Mouse (Mus musculus) heart, postnatal 0 days (tissue): Measurements from ENCODE around the gene Enc1. TPM values are rescaled to one million over a fixed set of nuclear protein-coding genes. Genes with fewer than 3 reads are reported as not detected.
"Not testable (repeated sequence)": the region's sequence is repeated elsewhere in the genome, so short reads cannot be mapped to it uniquely, and the experiment has no call there.

Source experiments
- ATAC-seq: fragments of 200-750 bp; cut with Nextera tagmentation; 2 replicates; pipeline ENCODE4 v1.8.0; 2017; ENCODE audit warnings: low read depth, moderate number of reproducible peaks, moderate library complexity; ENCODE audit not compliant: insufficient read depth
- DNase-seq: peaks from one replicate; pipeline ENCODE4 v3.0.0-alpha.2; 2016; ENCODE audit warnings: low spot score
- H3K27ac ChIP-seq: fragments of 300-500 bp; sonication (generic); 2 replicates; pipeline ENCODE4 v1.5.1; 2014; ENCODE audit warnings: low read depth, mild to moderate bottlenecking
- H3K27me3 ChIP-seq: fragments of 300-500 bp; sonication (generic); 2 replicates; pipeline ENCODE4 v1.6.1; 2014; ENCODE audit warnings: low read length, mixed read lengths; ENCODE audit not compliant: control insufficient read depth, insufficient read depth
- H3K36me3 ChIP-seq: fragments of 300-500 bp; sonication (generic); replicated peaks from 2 replicates; pipeline ENCODE4 v1.6.1; 2014; ENCODE audit warnings: low read length, mixed read lengths; ENCODE audit not compliant: control insufficient read depth, insufficient read depth
- H3K4me1 ChIP-seq: fragments of 300-500 bp; sonication (generic); 2 replicates; pipeline ENCODE4 v1.6.1; 2014; ENCODE audit warnings: antibody characterized with exemption; ENCODE audit not compliant: control insufficient read depth, insufficient read depth
- H3K4me2 ChIP-seq: fragments of 300-500 bp; sonication (generic); 2 replicates; pipeline ENCODE4 v1.6.1; 2014; ENCODE audit warnings: low read depth, mild to moderate bottlenecking, low read length, moderate library complexity
- H3K4me3 ChIP-seq: fragments of 300-500 bp; sonication (generic); 2 replicates; pipeline ENCODE4 v1.5.1; 2014; ENCODE audit warnings: low read depth, low read length
- H3K9ac ChIP-seq: fragments of 300-500 bp; sonication (generic); replicated peaks from 2 replicates; pipeline ENCODE4 v1.6.1; 2014; ENCODE audit warnings: low read depth, low read length, mixed read lengths
- H3K9me3 ChIP-seq: fragments of 300-500 bp; sonication (generic); replicated peaks from 2 replicates; pipeline ENCODE4 v1.6.1; 2016; ENCODE audit warnings: low read length; ENCODE audit not compliant: control insufficient read depth
- CTCF ChIP-seq: IDR thresholded peaks from 2 replicates; pipeline ENCODE4 v1.5.1; 2016; ENCODE audit warnings: antibody characterized with exemption, control low read depth, low read depth
- EP300 ChIP-seq: IDR thresholded peaks from 2 replicates; pipeline ENCODE4 v1.6.1; 2016; ENCODE audit warnings: antibody characterized with exemption, low read depth
- WGBS: fragments of 180-500 bp; shearing (Covaris S2); extraction: QIAGEN DNeasy Blood & Tissue Kit; methylation state at CpG from one replicate; pipeline ENCODE4 v1.1.7; 2014; 5-methylcytosine and 5-hydroxymethylcytosine counted together
- polyA plus RNA-seq: library from polyadenylated mRNA; unstranded; fragments of >200 nt; fragmentation: Nextera tagmentation; extraction: Ambion mirVana; gene quantifications from 2 replicates; pipeline ENCODE4 v1.2.1, GENCODE M21; 2015
- total RNA-seq: library from RNA; depleted of rRNA; stranded (reverse); fragments of >200 nt; gene quantifications from 2 replicates; pipeline ENCODE4 v1.2.3, GENCODE M21; 2014; ENCODE audit warnings: low replicate concordance

The Enc1 gene
- total and polyA plus RNA-seq, 2 experiments from 2014 or later: 1.7 to 10.9 TPM

- WGBS: 70% methylated on average over 16 of the region's 16 CpGs
- Histone ChIP-seq H3K27ac (no peak overlapping the region), H3K4me3 (no peak overlapping the region), H3K9me3 (no peaks in the 10 kb centered on the region), H3K27me3 (peaks cover 5% of the 10 kb centered on the region; the same call in 1 of the 2 replicates), H3K9ac (no peak overlapping the region), H3K4me1 (no peaks in the 10 kb centered on the region), H3K36me3 (no peaks in the 10 kb centered on the region), H3K4me2 (no peak overlapping the region)
- no peak for ATAC-seq
- no peak for DNase-seq
- TF ChIP-seq EP300: no peak
- TF ChIP-seq CTCF: no peak
These were observed 18.4 kb downstream of the Enc1 start for GRCm38 (mm10) chr13:97259271-97259670.

DNA sequence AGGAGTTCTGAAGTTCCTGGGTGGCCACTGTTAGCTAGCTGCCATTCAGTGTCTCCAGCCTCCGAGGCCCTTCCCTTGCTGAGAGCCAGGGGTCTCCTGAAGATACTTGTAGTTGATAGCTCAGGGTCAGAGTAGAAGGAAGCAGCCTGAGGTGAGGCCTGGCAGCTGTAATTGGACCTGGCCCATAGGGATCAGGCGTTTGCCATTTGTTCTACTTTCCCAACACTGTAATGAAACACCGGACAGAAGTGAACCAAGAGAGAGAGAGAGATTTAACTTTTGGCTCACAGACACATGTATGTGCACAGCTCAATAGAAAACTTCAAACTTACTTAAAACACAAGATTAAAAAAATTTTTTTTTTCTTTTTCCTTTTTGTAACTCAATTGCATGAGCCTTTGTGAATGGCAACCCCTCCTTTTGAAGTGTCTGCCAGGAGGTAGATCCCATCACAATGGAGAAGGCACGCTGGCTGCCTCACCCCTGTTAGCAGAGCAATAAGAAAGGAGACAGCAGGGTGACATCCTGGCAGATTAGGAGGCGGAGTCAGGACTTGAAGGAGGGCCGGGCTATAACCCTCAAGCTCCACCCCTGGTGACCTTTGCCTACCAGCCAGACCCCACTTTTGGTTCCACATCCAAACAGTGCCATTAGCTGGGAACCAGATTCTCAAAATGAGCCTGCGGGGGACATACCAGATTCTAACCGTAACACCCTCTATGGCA lies 19.7 kb downstream of the Enc1 start:
- no peaks in the 10 kb centered on the region for H3K36me3 ChIP-seq
- no peak overlapping the region for H3K27ac ChIP-seq
- H3K27me3 ChIP-seq: peaks cover 5% of the 10 kb centered on the region; the same call in 1 of the 2 replicates
- no peak overlapping the region for H3K4me3 ChIP-seq
- no peak overlapping the region for H3K9ac ChIP-seq
- H3K9me3 ChIP-seq: no peaks in the 10 kb centered on the region
- DNase-seq (no peak), ATAC-seq (no peak)
- WGBS: 71% methylated on average over 8 of the region's 8 CpGs
- TF ChIP-seq CTCF (no peak), EP300 (no peak)
- no peak overlapping the region for H3K4me2 ChIP-seq
- H3K4me1 ChIP-seq: no peaks in the 10 kb centered on the region

- H3K27ac ChIP-seq: no peak overlapping the region
- no peak overlapping the region for H3K9ac ChIP-seq
- no peaks in the 10 kb centered on the region for H3K4me1 ChIP-seq
- peaks cover 5% of the 10 kb centered on the region; the same call in 1 of the 2 replicates for H3K27me3 ChIP-seq
- no peak for TF ChIP-seq EP300
- TF ChIP-seq CTCF: no peak
- ATAC-seq: no peak
- H3K9me3 ChIP-seq: no peaks in the 10 kb centered on the region
- 33% methylated on average over 8 of the region's 8 CpGs for WGBS
- no peak for DNase-seq
- H3K4me3 ChIP-seq: no peak overlapping the region
- H3K4me2 ChIP-seq: no peak overlapping the region
- no peaks in the 10 kb centered on the region for H3K36me3 ChIP-seq
These were observed 20.6 kb downstream of the Enc1 start for GRCm38 (mm10) chr13:97261549-97261948.

DNA sequence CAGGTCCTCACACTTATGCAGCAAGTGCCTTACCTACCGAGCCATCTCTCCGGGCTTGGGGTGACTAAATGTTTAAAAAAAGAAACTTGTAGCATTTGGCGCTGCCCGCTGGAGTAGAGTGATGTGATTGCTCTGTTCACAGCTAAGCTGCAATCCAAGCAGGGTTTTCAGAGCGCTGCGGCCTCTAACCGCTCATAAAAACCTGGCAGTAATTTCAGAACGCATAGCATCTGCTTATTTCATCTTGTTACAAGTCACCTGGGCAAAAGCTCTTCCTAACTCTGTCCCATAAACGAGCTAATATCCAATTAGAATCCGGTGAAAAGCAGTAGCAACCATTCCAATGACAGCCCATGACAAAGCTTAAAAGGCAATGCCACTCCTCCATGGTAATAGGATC lies 21.8 kb downstream of the Enc1 start:
- 67% methylated on average over 10 of the region's 10 CpGs for WGBS
- ATAC-seq: no peak
- no peak for DNase-seq
- TF ChIP-seq CTCF (no peak), EP300 (no peak)
- Histone ChIP-seq H3K27me3 (peaks cover 5% of the 10 kb centered on the region; the same call in 1 of the 2 replicates), H3K27ac (no peak overlapping the region), H3K4me2 (no peak overlapping the region), H3K36me3 (no peaks in the 10 kb centered on the region), H3K4me3 (no peak overlapping the region), H3K9ac (no peak overlapping the region), H3K4me1 (no peaks in the 10 kb centered on the region), H3K9me3 (0 out of 2 replicates have a peak, but pooled peaks cover 4% of the 10 kb centered on the region)

DNA sequence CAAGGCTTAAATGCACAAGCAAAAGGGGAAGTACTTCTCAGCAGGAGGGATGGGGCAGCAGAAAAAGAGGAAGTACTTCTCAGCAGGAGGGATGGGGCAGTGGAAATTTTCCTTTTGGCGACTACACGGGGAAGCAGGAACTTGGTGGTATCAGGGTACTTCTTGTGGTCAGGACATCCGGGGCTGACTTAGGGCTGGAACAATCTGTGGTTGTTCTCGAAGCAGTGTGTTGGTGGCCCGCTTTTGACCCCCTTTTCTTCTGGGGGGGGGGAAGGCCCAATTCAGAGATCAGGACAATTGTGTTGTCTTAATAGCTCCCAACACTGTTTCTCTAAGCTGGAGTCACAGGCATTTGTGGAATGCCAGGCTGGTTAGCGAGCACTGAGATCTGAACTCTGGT lies 24.6 kb downstream of the Enc1 start:
- WGBS: 87% methylated on average over 6 of the region's 6 CpGs
- H3K27ac ChIP-seq, H3K4me3 ChIP-seq, H3K27me3 ChIP-seq, H3K9ac ChIP-seq, H3K4me2 ChIP-seq, DNase-seq, H3K4me1 ChIP-seq, ATAC-seq, H3K36me3 ChIP-seq: not testable (repeated sequence)
- peaks cover 18% of the 10 kb centered on the region for H3K9me3 ChIP-seq

DNA sequence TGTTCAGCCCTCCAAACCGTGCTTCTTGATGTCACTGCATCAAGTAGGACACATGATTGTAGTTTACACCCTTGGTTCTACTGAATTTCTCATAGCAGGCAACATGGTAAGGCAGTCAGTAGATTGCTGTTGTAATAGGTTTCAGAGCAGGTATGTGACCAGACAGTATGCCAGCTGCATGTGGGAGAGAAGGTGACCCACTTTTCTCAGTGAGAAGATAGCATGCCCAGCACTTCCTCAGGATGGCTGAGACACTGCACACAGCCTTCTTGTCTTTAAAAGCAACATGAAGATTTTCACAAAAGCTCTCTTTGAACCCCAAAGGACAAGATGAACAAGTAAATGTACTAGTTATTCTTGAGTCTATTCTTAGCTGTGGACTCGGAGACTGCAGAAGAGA lies 29.8 kb downstream of the Enc1 start:
- H3K4me1 ChIP-seq: no peaks in the 10 kb centered on the region
- H3K4me2 ChIP-seq: no peak overlapping the region
- DNase-seq (no peak), ATAC-seq (no peak)
- TF ChIP-seq EP300 (no peak), CTCF (no peak)
- WGBS: 78% methylated on average over 2 of the region's 2 CpGs
- H3K36me3 ChIP-seq: no peaks in the 10 kb centered on the region
- H3K9ac ChIP-seq: no peak overlapping the region
- no peak overlapping the region for H3K27ac ChIP-seq
- no peaks in the 10 kb centered on the region for H3K27me3 ChIP-seq
- H3K9me3 ChIP-seq: peaks cover 18% of the 10 kb centered on the region
- no peak overlapping the region for H3K4me3 ChIP-seq
